Mouse (Mus musculus): ENCODE data around the gene Sobp. TPM values are rescaled to one million over a fixed set of nuclear protein-coding genes. Genes with fewer than 3 reads are reported as not detected.

Sobp gene
- total RNA-seq, 2 experiments from 2014 or later = 83.3 to 83.8 TPM

DNA sequence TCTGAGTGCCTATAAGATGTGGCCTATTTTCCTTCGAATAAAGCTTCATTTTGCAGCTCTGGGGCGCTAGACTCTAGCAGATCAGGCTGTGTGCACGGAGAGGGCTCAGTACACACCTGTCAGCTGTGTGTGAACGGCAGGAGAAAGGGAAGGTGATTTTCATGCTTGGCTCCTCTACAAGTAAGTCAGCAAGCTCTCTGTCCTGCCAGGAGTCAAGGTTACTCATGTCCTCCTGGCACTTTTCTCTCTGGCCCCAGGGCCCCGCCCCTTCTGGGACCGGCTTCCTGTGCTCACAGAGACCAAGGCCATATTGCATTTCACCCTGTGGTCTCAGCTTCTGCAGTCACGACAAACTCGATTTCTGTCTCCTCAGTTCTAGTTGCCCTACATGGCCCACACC lies 138.8 kb downstream of the Sobp start:
- H3K27ac ChIP-seq = no peak overlapping the region
- no peak overlapping the region for H3K4me3 ChIP-seq
- no peak for TF ChIP-seq CTCF (conservative IDR thresholded peaks at IDR 0.05)
- no peak for DNase-seq (ENCODE audit: low spot score in 2 of 2)

GRCm38 (mm10) chr10:43034811-43035210 lies 139.5 kb downstream of the Sobp start:
- no peak overlapping the region for H3K4me3 ChIP-seq
- no peak overlapping the region for H3K27ac ChIP-seq
- DNase-seq (ENCODE audit: low spot score in 2 of 2) = no peak
- TF ChIP-seq CTCF (conservative IDR thresholded peaks at IDR 0.05) = no peak

DNA sequence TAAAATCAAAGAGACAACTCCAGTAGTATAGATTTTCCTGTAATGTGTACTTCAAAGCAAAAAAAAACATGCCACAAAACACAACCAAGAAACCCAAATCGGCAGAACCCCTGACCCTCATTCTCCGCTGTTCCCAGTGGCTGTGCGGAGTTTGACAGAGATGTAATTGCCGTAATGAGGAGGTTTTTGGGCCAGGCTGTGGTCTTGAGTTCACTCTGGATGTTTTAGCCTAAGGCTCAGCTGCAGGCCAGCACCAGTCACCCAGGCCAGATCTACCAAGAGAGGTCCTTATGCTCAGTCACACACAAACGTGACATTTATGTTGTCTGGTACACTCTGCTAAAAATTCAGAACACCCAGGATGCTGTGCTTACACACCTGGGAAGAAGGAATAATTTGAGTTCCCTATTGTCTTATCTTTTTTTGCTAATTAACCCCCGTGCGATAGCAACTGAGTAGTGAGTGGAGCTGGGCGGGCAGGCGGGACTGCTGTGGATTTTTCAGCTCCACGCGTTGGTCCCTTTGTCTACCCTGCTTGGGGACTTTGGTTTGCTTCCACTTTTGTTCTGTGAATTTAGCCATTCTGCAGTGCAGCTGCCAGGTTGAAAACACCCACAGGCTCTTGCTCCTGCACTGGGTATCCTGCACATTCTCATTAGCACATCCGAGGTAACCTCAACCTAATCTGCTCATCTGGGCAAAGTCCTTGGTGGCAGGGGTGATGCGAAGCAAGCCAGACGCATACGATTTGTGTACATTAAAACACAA lies 140.7 kb downstream of the Sobp start:
- TF ChIP-seq CTCF (conservative IDR thresholded peaks at IDR 0.05) = no peak
- no peak for DNase-seq (ENCODE audit: low spot score in 2 of 2)
- no peak overlapping the region for H3K4me3 ChIP-seq
- H3K27ac ChIP-seq = no peak overlapping the region

DNA sequence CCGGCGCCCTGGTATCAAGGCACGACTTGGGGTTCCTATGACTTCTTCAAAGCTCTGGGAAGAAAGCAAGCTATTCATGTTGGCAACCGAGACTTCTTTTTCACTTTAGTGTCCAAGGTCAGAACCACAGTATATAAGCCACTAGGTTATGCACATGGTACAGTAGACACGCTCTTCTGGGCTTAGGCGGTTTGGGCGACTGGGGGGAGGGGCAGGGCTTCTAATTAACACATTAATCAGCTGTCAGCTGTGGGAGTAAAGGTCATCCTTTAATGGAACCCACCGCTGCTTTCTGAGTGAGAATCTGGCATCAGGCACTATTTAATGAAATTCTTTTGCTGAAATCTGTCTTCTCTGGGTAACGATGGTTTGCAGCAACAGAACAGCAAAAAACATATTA lies 147.3 kb downstream of the Sobp start:
- DNase-seq (ENCODE audit: low spot score in 2 of 2) = no peak
- Histone ChIP-seq H3K4me3 (no peak overlapping the region), H3K27ac (no peak overlapping the region)
- TF ChIP-seq CTCF (conservative IDR thresholded peaks at IDR 0.05) = no peak

DNA sequence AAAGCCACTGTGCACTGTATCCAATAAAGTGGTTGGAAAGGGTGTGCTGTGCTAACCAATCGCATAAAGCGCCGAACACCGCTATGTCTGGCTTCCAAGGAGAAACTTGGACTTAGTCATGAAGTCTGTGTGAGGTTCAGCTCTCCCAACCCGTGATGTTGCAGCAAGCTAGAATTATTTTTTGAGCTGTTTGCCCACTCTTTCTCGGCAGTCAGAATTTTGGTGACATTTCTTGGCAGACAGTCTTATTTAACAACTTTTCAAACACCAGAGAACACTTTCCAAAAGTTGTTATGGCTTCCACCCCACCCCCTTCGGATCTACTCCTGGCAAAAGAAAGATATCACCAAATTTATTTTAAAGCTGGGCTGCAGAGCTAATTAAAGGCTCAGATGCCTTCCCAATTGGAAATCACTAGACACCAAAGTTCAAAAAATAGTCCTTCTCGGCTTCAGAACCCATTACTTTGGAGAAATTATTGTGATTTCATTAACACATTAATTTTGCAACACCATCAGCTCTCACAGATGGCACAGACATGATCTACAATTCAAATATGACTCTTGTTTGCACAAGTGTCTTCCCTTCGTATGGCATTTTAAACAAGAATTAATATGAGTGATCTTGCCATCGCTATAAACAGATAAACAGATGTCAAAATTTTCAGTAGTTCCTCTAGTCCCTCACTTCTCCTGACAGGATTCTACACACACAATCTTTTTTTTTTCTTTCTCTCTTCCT lies 150.7 kb downstream of the Sobp start:
- peak; percentile 53 to 67 for DNase-seq (ENCODE audit: low spot score in 2 of 2)
- H3K4me3 ChIP-seq = no peak overlapping the region
- TF ChIP-seq CTCF (conservative IDR thresholded peaks at IDR 0.05) = no peak
- peak overlapping the region; percentile 75 for H3K27ac ChIP-seq

GRCm38 (mm10) chr10:43022190-43022761 lies 152.1 kb downstream of the Sobp start:
- DNase-seq (ENCODE audit: low spot score in 2 of 2) = no peak
- Histone ChIP-seq H3K4me3 (peak overlapping the region; percentile 47; the same call in 1 of the 2 replicates), H3K27ac (peak overlapping the region; percentile 75)
- no peak for TF ChIP-seq CTCF (conservative IDR thresholded peaks at IDR 0.05)

- H3K27ac ChIP-seq = peak overlapping the region; percentile 75
- H3K4me3 ChIP-seq = peak overlapping the region; percentile 47
- no peak for DNase-seq (ENCODE audit: low spot score in 2 of 2)
- no peak for TF ChIP-seq CTCF (conservative IDR thresholded peaks at IDR 0.05)
These were observed 152.7 kb downstream of the Sobp start for GRCm38 (mm10) chr10:43021512-43022116.

GRCm38 (mm10) chr10:43021017-43021416 lies 153.3 kb downstream of the Sobp start:
- TF ChIP-seq CTCF (conservative IDR thresholded peaks at IDR 0.05) = no peak
- peak overlapping the region; percentile 36; the same call in 1 of the 2 replicates for H3K4me3 ChIP-seq
- no peak overlapping the region; the same call in 1 of the 2 replicates for H3K27ac ChIP-seq
- DNase-seq (ENCODE audit: low spot score in 2 of 2) = no peak

DNA sequence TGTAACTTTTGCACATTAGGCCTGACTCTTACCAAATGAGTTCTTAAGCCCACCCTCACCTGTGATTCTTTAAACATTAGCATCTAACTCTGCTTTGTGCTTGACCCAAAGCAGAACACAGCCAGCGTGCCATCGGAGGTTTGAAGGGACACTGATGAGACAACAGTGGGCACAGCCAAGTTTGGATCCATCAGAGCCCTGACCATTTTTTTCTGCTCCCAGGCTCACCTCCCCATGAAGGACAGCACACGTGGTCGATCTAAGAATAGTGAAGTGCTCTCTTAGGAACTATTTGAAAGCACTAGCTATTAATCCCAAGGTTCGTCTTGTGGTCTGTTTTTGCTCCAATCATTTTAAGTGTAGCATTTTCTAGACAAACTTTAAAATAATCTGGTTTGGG lies 159.5 kb downstream of the Sobp start:
- Histone ChIP-seq H3K27ac (no peak overlapping the region), H3K4me3 (no peak overlapping the region)
- TF ChIP-seq CTCF (conservative IDR thresholded peaks at IDR 0.05) = no peak
- no peak for DNase-seq (ENCODE audit: low spot score in 2 of 2)

DNA sequence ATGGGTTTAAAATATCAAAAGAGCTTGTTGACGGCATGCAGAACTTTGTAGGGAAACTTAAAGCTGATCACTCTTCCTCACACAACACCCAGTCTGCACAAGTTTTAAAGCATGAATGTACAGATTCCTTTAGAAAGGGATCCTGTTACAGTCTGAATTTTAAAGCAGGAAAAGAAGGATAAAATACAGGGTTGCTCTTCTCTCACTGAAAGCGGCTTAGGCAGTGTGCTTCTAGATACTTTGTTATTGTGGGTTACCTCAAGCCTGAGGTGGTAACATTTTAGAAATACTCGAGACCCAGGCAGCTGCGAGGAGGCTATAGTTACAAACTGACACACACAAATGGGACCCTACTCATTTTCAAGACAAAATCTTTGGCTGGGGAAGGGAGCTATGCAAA lies 160.0 kb downstream of the Sobp start:
- Histone ChIP-seq H3K27ac (no peak overlapping the region), H3K4me3 (no peak overlapping the region)
- no peak for TF ChIP-seq CTCF (conservative IDR thresholded peaks at IDR 0.05)
- DNase-seq (ENCODE audit: low spot score in 2 of 2) = no peak

DNA sequence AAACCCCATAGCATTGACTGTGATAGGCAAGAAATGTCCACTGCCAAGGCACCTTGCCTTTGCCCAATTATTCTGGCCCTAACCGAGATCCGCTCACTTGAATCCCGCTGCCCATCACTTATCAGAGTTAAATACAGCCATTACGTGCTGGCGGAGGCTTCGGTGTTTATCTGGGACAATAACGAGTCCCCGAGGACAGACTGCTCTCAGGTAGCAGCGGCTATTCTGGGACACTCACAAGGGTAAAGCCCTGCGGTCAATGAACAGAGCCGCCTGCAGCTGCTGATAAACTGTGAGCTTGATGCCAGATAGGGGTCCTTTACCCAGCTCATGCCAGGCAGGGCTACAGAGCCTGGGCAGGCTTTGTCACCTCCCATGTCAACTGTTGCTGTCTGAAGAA lies 166.2 kb downstream of the Sobp start:
- DNase-seq (ENCODE audit: low spot score in 2 of 2) = no peak
- no peak for TF ChIP-seq CTCF (conservative IDR thresholded peaks at IDR 0.05)
- no peak overlapping the region for H3K27ac ChIP-seq
- H3K4me3 ChIP-seq = no peak overlapping the region

DNA sequence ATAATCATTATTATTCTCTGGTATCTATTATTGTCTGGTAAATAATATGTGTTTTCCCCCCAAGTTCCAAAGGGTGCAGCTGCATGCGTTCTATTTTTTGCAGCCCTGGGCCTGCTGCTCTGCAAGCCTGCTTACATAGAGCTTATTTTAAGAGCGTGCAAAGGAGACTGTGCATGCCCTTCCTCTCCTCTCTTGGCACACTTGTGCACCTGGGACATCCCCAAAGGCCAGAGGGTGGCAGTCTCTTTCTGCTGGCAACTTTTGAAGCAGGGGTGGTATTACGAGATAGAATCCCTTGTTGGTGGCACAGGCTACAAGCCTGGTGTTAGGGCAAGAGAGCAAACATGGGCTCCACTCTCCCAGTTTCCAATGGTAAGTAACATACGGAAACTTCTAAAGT lies 167.8 kb downstream of the Sobp start:
- no peak for DNase-seq (ENCODE audit: low spot score in 2 of 2)
- H3K27ac ChIP-seq = peak overlapping the region; percentile 48; the same call in 1 of the 2 replicates

DNA sequence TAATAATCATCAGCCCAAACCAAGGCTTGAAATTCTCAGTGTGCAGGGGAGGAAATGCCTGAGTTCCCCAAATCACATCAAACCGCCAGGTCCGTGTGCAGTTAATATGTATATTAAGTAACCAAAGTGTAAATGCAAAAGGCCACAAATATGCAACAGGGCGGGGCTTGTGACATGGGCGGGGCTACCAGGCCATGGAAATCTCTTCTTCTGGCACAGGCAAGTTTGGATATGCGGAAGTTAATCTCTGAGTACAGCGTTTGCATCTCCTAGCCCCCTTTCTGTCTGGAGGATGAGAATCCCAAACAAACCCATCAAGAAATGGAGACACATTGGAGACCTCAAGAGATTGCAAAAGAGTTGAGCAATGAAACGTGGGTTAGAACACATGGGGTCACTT lies 168.7 kb downstream of the Sobp start:
- DNase-seq (ENCODE audit: low spot score in 2 of 2) = no peak
- TF ChIP-seq CTCF (conservative IDR thresholded peaks at IDR 0.05) = no peak
- Histone ChIP-seq H3K27ac (no peak overlapping the region), H3K4me3 (no peak overlapping the region)

More for the DNA sequence above, 167.8 kb downstream of the Sobp start:
- H3K4me3 ChIP-seq = no peak overlapping the region
- peak; percentile 60 for TF ChIP-seq CTCF (conservative IDR thresholded peaks at IDR 0.05)

Data from layer of hippocampus, adult 2 months (tissue).